Mouse (Mus musculus) heart, embryonic 10.5 days (tissue): ENCODE results near the gene 2700081O15Rik. TPM values are rescaled to one million over a fixed set of nuclear protein-coding genes. Genes with fewer than 3 reads are reported as not detected.
A peak's percentile ranks its signal among the peaks of the same experiment; 100 is the strongest.
"Not testable (repeated sequence)": the region's sequence is repeated elsewhere in the genome, so short reads cannot be mapped to it uniquely, and the experiment has no call there.

Experiments
- DNase-seq: peaks from one replicate; pipeline ENCODE4 v3.0.0-alpha.2; 2017; ENCODE audit warnings: low spot score
- H3K27ac ChIP-seq: fragments of 300-500 bp; sonication (generic); 2 replicates; pipeline ENCODE4 v1.5.1; 2016; ENCODE audit warnings: mild to moderate bottlenecking
- H3K27me3 ChIP-seq: fragments of 300-500 bp; sonication (generic); 2 replicates; pipeline ENCODE4 v1.6.1; 2016; ENCODE audit warnings: mild to moderate bottlenecking; ENCODE audit not compliant: poor library complexity, insufficient read depth, severe bottlenecking
- H3K36me3 ChIP-seq: fragments of 300-500 bp; sonication (generic); 2 replicates; pipeline ENCODE4 v1.6.1; 2016; ENCODE audit warnings: mild to moderate bottlenecking, moderate library complexity
- H3K4me1 ChIP-seq: fragments of 300-500 bp; sonication (generic); 2 replicates; pipeline ENCODE4 v1.6.1; 2016; ENCODE audit warnings: mild to moderate bottlenecking
- H3K4me3 ChIP-seq: fragments of 300-500 bp; sonication (generic); 2 replicates; pipeline ENCODE4 v1.5.1; 2016; ENCODE audit warnings: mild to moderate bottlenecking, moderate library complexity
- H3K9me3 ChIP-seq: fragments of 300-500 bp; sonication (generic); 2 replicates; pipeline ENCODE4 v1.6.1; 2016; ENCODE audit warnings: mild to moderate bottlenecking, moderate library complexity
- WGBS: fragments of 180-500 bp; shearing (Covaris S2); methylation state at CpG from one replicate; pipeline ENCODE4 v1.1.7; 2016; 5-methylcytosine and 5-hydroxymethylcytosine counted together
- polyA plus RNA-seq: library from polyadenylated mRNA; unstranded; fragments of >200 nt; fragmentation: Nextera tagmentation; extraction: Ambion mirVana; gene quantifications from 2 replicates; pipeline ENCODE4 v1.2.1, GENCODE M21; 2016

2700081O15Rik gene
- polyA plus RNA-seq = 3.1 and 5.1 TPM in 2 replicates

DNA sequence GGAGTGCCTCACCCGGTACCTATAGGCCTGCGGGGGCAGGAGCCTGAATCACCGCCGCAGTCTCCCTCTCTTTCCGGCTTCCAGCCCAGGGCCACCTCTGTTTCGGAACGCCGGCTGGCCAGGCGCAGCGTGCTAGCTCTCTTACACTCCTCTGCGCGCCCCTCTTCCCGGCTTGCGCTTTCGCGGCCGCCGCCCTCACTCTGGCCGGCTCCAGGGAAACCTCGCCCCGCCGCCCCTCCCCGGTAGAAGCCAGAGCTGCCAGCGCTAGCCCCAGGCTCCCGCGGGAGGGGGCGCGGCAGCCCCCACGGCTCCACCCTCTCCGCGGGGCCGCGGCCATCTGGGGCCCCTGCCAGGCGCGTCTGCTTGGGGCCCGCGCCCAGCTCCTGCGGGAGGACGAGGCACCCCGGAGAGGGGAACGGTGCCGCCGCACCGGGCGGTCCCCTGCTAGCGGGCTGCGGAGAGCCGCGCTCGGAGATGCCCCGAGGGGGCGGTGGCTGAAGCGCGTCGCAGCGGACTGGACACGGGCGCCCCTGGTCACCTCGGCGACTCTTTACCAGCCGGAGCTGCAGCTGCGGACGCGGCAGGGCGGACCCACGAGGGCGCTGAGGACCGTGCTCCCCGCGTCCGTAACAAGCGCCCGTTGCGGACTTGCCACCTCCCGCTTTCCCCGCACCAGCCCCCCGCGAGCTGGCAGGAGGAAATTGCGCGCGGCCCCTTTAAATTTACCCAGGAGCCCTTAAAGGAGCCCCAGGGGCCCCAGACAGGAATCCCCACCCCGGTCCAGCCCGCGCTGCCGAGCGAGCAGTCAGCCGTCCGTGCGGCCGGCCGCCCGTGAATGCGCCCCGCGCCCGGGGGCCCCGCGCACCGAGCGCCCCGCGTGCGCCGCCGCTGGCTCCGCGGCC is at the start of gene 2700081O15Rik:
Gene 2700081O15Rik (plus strand): TSS at position 792 of the 902 bp plus-strand sequence.
- Histone ChIP-seq H3K36me3 (peaks cover 23% of the 10 kb centered on the region), H3K9me3 (no peaks in the 10 kb centered on the region), H3K4me1 (peaks cover 49% of the 10 kb centered on the region), H3K4me3 (peak within 1 kb of the TSS; percentile 91), H3K27me3 (peaks cover 7% of the 10 kb centered on the region; the same call in 1 of the 2 replicates), H3K27ac (peak within 1 kb of the TSS; percentile 99)
- DNase-seq = peak; percentile 92
- 3% methylated on average over 107 of the region's 107 CpGs for WGBS

DNA sequence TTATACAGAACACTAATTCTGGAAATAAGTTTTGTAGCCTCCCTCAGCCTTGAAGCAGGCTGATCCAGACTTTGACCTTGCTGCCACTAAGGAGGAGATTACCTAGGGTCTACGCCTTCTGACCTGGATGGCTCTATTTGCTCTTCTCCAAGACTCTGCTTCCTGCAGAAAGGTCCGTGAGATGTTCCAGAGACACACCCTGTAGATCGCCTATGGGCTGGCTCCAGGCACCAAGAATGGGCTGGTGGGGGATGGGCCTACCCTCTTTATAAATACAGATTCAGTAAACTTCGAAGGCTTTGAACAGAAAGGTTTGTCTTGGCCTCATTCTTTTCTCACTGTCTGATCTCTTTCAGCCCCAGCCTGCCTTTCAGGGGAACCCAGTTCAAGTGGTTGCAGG is 48.0 kb upstream of the 2700081O15Rik start:
- H3K27me3 ChIP-seq, H3K27ac ChIP-seq, H3K4me3 ChIP-seq, DNase-seq, H3K9me3 ChIP-seq, H3K4me1 ChIP-seq: not testable (repeated sequence)
- H3K36me3 ChIP-seq = peaks cover 84% of the 10 kb centered on the region
- WGBS = 87% methylated on average over 4 of the region's 4 CpGs

DNA sequence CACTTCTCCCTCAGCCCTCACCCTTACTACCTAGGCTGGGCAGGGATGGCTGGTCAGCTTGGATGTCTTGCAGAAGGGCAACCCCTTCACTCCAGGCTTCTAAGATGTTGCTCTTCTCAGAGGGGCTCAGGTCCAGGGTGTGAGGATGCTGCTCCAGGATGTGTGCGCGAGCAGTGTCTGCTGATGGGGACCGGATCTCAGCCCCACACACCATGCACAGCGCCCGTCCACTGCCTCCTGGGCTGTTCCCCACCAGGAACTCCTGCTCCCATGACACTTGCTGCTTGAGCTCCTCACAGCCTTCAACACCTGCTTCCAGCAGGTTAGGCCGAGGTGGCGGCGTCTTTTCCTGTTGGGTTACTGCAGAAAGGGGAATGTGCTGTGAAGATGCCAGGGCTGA is 42.9 kb upstream of the 2700081O15Rik start:
- peaks cover 15% of the 10 kb centered on the region for H3K4me1 ChIP-seq
- H3K27ac ChIP-seq = 0 out of 2 replicates have a peak overlapping the region, but pooled peaks have one; percentile 29
- WGBS = 91% methylated on average over 8 of the region's 8 CpGs
- peaks cover 85% of the 10 kb centered on the region for H3K36me3 ChIP-seq
- no peaks in the 10 kb centered on the region for H3K27me3 ChIP-seq
- H3K4me3 ChIP-seq = no peak overlapping the region
- no peaks in the 10 kb centered on the region for H3K9me3 ChIP-seq
- no peak for DNase-seq

DNA sequence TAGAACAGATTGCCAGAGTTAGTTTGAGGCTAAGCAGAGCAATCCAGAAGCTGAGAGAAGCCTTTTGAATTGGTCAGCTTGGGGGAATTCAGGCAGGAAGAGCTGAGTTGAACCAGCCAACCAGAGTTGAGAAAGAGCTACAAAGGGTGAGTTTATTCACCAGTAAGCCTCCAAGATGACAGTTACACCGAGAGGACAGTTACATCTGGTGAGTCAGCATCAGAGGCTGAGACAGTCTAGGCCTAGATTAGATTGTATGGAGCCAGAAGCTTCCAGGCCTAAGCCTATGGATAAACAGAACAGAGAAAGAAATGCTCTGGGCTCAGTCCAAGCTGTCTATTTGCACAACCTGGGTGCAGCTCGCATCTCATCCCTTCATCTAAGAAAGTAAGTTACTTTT is 39.8 kb upstream of the 2700081O15Rik start:
- peaks cover 61% of the 10 kb centered on the region for H3K36me3 ChIP-seq
- no peak overlapping the region for H3K4me3 ChIP-seq
- 61% methylated on average over 2 of the region's 2 CpGs for WGBS
- no peak for DNase-seq
- no peak overlapping the region for H3K27ac ChIP-seq
- no peaks in the 10 kb centered on the region for H3K9me3 ChIP-seq
- H3K4me1 ChIP-seq = peaks cover 34% of the 10 kb centered on the region
- no peaks in the 10 kb centered on the region for H3K27me3 ChIP-seq

DNA sequence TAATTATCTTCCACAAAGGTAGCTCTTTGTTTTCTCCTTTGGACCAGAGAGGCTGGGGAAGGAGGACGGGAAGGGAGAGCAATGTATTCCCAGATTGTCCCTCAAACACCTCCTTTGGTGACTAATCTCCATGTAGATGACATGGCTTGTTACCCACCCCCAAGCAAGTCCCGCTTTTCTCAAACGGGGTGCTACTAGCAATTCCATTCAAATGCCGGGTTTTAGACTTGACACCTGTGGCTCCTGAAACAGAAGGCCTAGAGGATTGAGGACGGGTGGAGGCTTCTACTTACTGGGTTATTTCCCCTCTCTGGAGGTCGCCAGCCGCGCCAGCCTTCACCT is 35.5 kb upstream of the 2700081O15Rik start:
- 3% methylated on average over 8 of the region's 8 CpGs for WGBS
- Histone ChIP-seq H3K4me3 (peak overlapping the region; percentile 91), H3K36me3 (peaks cover 30% of the 10 kb centered on the region), H3K27ac (peak overlapping the region; percentile 99), H3K9me3 (0 out of 2 replicates have a peak, but pooled peaks cover 2% of the 10 kb centered on the region), H3K4me1 (peaks cover 32% of the 10 kb centered on the region), H3K27me3 (no peaks in the 10 kb centered on the region)
- no peak for DNase-seq

DNA sequence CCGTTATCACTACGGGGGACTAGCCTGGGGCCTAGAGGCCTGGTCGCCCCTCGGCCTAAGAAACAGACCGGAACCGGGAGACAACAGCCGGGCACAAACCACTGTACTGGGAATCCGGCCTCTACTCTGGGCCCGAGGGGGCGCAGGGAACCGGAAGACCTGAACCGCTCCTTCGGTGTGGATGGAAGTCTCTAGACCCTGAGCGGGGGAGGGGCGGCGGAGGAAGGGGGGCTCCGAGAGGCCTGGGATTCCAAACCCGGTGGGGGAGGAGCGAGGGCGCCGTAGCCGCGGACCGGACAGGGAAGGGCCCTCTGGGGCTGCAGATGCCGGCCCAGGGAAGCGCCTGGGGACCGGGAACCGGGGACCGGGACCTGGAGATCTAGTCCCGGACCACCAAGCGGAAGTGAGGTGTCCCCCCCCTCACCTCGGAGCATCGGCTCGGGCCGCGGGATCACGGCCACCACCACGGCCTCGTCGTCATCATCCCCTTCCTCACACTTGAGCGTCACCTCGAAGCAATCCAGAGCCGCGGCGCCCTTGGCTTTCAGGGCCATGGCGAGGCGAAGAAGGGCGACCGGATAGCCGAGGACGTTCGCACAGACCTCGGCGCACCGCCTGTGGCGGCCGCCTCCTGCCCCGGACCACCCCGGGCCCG is 35.0 kb upstream of the 2700081O15Rik start:
- peak overlapping the region; percentile 99 for H3K27ac ChIP-seq
- peaks cover 30% of the 10 kb centered on the region for H3K4me1 ChIP-seq
- H3K27me3 ChIP-seq = no peaks in the 10 kb centered on the region
- H3K36me3 ChIP-seq = peaks cover 30% of the 10 kb centered on the region
- under 1% methylated on average over 58 of the region's 60 CpGs for WGBS
- H3K4me3 ChIP-seq = peak overlapping the region; percentile 91
- 0 out of 2 replicates have a peak, but pooled peaks cover 2% of the 10 kb centered on the region for H3K9me3 ChIP-seq
- peak; percentile 88 for DNase-seq

DNA sequence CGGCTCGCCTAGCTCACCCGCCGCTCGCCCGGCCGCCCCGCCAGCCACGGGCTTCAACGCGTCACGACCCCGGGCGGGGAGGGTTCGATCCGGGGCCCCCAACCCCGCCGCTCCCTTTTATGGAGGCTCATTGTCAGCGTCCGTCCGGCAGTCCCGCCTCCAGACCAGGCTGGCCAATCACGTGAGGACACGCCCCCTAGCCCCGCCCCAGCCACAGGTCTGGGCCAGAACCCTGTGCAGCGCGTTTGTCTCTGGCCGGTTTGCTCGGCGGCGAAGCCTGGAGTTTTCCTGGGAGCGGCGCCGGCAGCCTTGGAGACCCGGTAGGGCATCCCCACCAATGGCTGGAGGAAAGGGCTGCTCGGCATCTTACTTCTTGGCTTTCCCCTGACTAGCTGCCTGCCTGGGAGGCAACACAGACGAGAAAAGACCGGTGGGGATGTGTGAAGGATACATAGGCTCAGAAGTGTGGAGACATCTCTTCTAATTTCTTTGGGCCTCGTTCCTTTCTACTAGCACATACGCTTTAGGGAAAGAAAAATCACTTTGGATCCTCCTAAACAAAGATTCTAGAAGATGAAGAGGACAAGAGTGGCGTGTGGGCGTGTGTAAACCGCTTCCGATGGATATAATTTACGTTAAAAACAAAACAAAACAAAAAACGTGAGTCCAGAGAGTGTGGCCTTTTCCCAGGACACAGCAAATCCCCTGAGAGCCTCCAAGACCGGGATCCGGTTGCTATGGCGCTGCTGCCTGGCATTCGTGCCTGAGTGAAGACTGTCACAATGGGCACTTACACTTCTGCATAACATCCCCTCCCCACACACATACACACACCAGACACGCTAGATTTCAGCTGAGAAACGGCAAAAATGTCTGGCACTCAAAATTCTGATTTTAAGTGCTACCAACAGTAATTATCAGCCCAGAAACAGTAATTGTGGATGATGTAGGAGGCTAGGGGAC is 34.2 kb upstream of the 2700081O15Rik start, which contains the start of gene Spindoc:
Gene Spindoc (minus strand): TSS at position 92 of the 963 bp plus-strand sequence.
- Histone ChIP-seq H3K9me3 (0 out of 2 replicates have a peak, but pooled peaks cover 2% of the 10 kb centered on the region), H3K36me3 (peaks cover 28% of the 10 kb centered on the region), H3K4me1 (peaks cover 30% of the 10 kb centered on the region), H3K27ac (peak within 1 kb of the TSS; percentile 99), H3K4me3 (peak within 1 kb of the TSS; percentile 91), H3K27me3 (no peaks in the 10 kb centered on the region)
- DNase-seq = peak; percentile 98
- 2% methylated on average over 51 of the region's 52 CpGs for WGBS

DNA sequence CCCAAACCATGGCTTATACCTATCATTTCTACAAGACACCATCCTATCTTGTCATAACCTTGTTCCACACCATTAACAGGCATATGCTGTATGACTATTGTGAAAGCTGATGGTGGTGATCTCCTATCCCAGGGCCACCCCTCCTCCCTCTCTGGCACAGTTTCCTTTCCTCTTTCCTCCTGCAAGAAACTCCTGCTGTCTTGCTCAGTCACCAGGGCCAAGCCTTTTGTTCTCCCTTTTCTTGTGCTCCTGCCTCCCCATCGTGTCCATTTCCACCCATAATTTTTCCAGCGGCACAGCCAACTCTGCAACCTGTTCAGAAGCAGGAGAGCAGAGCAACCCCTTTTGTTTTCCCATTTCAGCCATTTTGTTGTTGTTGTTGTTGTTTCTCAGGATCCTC is 31.4 kb upstream of the 2700081O15Rik start:
- no peak overlapping the region for H3K4me3 ChIP-seq
- H3K27me3 ChIP-seq = no peaks in the 10 kb centered on the region
- 65% methylated on average over 2 of the region's 2 CpGs for WGBS
- H3K36me3 ChIP-seq = peaks cover 10% of the 10 kb centered on the region
- no peak for DNase-seq
- 0 out of 2 replicates have a peak, but pooled peaks cover 5% of the 10 kb centered on the region for H3K9me3 ChIP-seq
- peaks cover 16% of the 10 kb centered on the region for H3K4me1 ChIP-seq
- H3K27ac ChIP-seq = no peak overlapping the region

DNA sequence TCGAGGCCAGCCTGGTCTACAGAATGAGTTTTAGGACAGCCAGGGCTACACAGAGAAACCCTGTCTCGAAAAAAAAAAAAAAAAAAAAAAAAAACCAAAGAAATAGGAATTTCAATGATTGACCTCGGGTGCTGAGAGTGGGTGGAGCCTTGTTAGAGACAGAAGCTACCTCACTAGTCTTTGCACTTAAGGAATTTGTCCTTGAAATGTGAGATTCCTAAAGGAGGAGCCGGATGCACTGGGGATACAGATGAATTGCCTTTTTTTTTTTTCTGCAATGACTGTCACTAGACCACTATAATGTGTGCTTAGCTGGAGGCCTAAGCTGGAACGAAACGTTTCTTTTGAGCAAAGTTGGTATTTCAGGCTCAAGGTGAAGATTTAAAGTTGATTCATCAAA is 28.9 kb upstream of the 2700081O15Rik start:
- 78% methylated on average over 6 of the region's 6 CpGs for WGBS
- no peak overlapping the region for H3K4me3 ChIP-seq
- peaks cover 8% of the 10 kb centered on the region for H3K4me1 ChIP-seq
- 0 out of 2 replicates have a peak, but pooled peaks cover 8% of the 10 kb centered on the region for H3K9me3 ChIP-seq
- H3K27ac ChIP-seq = no peak overlapping the region
- DNase-seq = no peak
- no peaks in the 10 kb centered on the region for H3K27me3 ChIP-seq
- peaks cover 10% of the 10 kb centered on the region for H3K36me3 ChIP-seq

DNA sequence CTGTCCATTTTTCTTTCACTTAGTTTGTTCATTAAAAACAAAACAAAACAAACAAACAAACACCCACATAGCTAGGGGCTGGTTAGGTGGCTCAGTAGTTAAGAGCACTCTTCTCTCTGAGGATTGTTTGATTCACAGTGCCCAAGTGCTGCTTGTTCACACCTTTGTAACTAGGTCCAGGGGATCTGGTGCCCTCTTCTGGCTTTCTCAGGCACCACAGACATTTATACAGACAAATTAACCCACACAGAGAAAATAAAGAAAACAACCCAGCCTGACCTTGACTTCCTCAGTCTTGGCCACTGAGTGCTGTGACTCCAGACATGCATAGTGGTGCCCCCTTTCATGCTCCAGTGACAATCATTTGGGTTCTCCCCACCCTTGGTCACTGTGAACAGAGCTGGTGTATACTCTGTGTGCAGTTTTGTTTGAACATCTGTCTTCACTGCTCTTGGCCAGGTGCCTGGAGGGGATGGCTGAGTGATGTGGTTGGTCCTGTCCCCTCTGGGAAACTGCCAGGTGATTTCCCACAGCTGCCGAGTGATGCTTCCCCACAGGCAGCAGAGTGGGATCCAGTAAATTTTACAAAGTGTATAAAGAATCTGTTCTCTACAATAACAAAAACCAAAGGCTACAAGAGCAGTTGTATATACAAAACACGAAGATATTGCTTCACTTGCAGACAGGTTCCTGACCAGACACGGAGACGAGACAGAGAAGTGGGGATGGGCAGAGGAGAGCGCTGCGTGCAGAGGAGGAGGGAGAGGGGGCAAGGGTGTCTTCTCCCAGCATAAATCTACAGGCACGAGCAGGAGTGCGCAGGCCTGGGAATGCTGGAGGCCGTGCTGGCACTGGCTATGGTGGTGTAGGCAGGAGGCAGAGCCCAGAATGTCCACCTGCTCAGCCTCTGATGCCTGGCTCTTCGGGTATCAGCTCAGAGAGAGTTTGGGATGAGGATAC is 20.3 kb upstream of the 2700081O15Rik start:
- not testable (repeated sequence) for H3K36me3 ChIP-seq, H3K9me3 ChIP-seq, H3K27ac ChIP-seq, DNase-seq, H3K4me1 ChIP-seq, H3K4me3 ChIP-seq
- 75% methylated on average over 9 of the region's 10 CpGs for WGBS
- H3K27me3 ChIP-seq = peaks cover 11% of the 10 kb centered on the region

DNA sequence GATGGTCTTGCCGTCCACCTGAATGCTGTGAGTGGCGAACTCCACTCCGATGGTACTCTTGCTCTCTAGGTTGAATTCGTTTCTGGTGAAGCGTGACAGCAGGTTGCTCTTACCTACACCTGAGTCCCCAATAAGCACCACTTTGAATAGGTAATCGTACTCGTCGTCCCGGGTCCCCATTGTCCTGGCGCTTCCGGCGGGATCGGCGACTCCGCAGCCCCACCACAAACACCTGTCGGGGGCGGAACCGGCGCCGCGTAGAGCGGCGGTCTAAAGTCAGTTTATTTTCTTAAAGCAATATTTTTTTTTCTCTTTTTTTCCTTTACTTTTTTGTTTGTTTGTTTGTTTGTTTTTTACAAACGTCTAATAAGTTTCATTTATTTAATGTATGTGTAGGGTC is 18.5 kb upstream of the 2700081O15Rik start:
- WGBS = 33% methylated on average over 24 of the region's 24 CpGs
- DNase-seq = not testable (repeated sequence)

More for the DNA sequence above, 18.5 kb upstream of the 2700081O15Rik start:
- H3K27ac ChIP-seq, H3K4me3 ChIP-seq, H3K4me1 ChIP-seq, H3K36me3 ChIP-seq, H3K9me3 ChIP-seq: not testable (repeated sequence)
- peaks cover 11% of the 10 kb centered on the region for H3K27me3 ChIP-seq
